Mouse (Mus musculus): ENCODE measurements around the gene Ppp6c. TPM values are rescaled to one million over a fixed set of nuclear protein-coding genes. Genes with fewer than 3 reads are reported as not detected.

The Ppp6c gene
- polyA plus RNA-seq, 1 experiment from 2014 or later: 68.5 TPM

GRCm38 (mm10) chr2:39194809-39195208 lies 31.4 kb downstream of the Ppp6c start:
- H3K4me3 ChIP-seq: no peak overlapping the region
- peaks cover 15% of the 10 kb centered on the region for H3K36me3 ChIP-seq
- H3K27ac ChIP-seq (replicated peaks): no peak overlapping the region
- no peak overlapping the region for H3K9ac ChIP-seq
- no peaks in the 10 kb centered on the region for H3K9me3 ChIP-seq
- WGBS: 99% methylated on average over 2 of the region's 2 CpGs
- peaks cover under 1% of the 10 kb centered on the region; the same call in 1 of the 2 replicates for H3K4me1 ChIP-seq (replicated peaks)
- no peak for ATAC-seq (ENCODE audit: low FRiP score, low read depth)
- no peaks in the 10 kb centered on the region for H3K27me3 ChIP-seq
- H3K4me2 ChIP-seq: no peak overlapping the region

- peak within 1 kb of the TSS; percentile 76 for H3K4me2 ChIP-seq
- 0% methylated on average over 39 of the region's 41 CpGs for WGBS
- H3K27me3 ChIP-seq: no peaks in the 10 kb centered on the region
- H3K36me3 ChIP-seq: no peaks in the 10 kb centered on the region
- H3K4me3 ChIP-seq: peak within 1 kb of the TSS; percentile 100
- peak within 1 kb of the TSS; percentile 99 for H3K27ac ChIP-seq (replicated peaks)
- ATAC-seq (ENCODE audit: low FRiP score, low read depth): peak; percentile 100
- H3K9ac ChIP-seq: peak within 1 kb of the TSS; percentile 100
- no peaks in the 10 kb centered on the region for H3K9me3 ChIP-seq
- peaks cover 20% of the 10 kb centered on the region for H3K4me1 ChIP-seq (replicated peaks)
These were observed 35.6 kb downstream of the Ppp6c start, which contains the start of gene Scai for GRCm38 (mm10) chr2:39190561-39191056. Gene Scai (minus strand): TSS chr2:39190734.

GRCm38 (mm10) chr2:39189961-39190560 lies 36.2 kb downstream of the Ppp6c start:
- 1% methylated on average over 39 of the region's 39 CpGs for WGBS

GRCm38 (mm10) chr2:39185942-39186341 lies 40.3 kb downstream of the Ppp6c start:
- no peak overlapping the region for H3K4me2 ChIP-seq
- H3K36me3 ChIP-seq: peaks cover 6% of the 10 kb centered on the region; the same call in 1 of the 2 replicates
- no peak overlapping the region for H3K27ac ChIP-seq (replicated peaks)
- H3K9me3 ChIP-seq: no peaks in the 10 kb centered on the region
- ATAC-seq (ENCODE audit: low FRiP score, low read depth): no peak
- peaks cover 20% of the 10 kb centered on the region for H3K4me1 ChIP-seq (replicated peaks)
- H3K9ac ChIP-seq: no peak overlapping the region
- no peak overlapping the region for H3K4me3 ChIP-seq
- 73% methylated on average over 3 of the region's 3 CpGs for WGBS
- H3K27me3 ChIP-seq: no peaks in the 10 kb centered on the region

More at GRCm38 (mm10) chr2:39189961-39190560, 36.2 kb downstream of the Ppp6c start:
- ATAC-seq (ENCODE audit: low FRiP score, low read depth): peak; percentile 89
- H3K27me3 ChIP-seq: no peaks in the 10 kb centered on the region
- peak overlapping the region; percentile 100 for H3K9ac ChIP-seq
- no peaks in the 10 kb centered on the region for H3K36me3 ChIP-seq
- peak overlapping the region; percentile 76 for H3K4me2 ChIP-seq
- H3K27ac ChIP-seq (replicated peaks): peak overlapping the region; percentile 99
- no peaks in the 10 kb centered on the region for H3K9me3 ChIP-seq
- peaks cover 20% of the 10 kb centered on the region for H3K4me1 ChIP-seq (replicated peaks)
- peak overlapping the region; percentile 100 for H3K4me3 ChIP-seq

- ATAC-seq (ENCODE audit: low FRiP score, low read depth): peak; percentile 46; the same call in 1 of the 2 replicates
- peaks cover 7% of the 10 kb centered on the region for H3K4me1 ChIP-seq (replicated peaks)
- H3K4me3 ChIP-seq: no peak overlapping the region
- H3K27ac ChIP-seq (replicated peaks): no peak overlapping the region
- H3K36me3 ChIP-seq: peaks cover 17% of the 10 kb centered on the region
- 86% methylated on average over 2 of the region's 2 CpGs for WGBS
- no peaks in the 10 kb centered on the region for H3K27me3 ChIP-seq
- H3K9me3 ChIP-seq: no peaks in the 10 kb centered on the region
- H3K4me2 ChIP-seq: no peak overlapping the region
- no peak overlapping the region for H3K9ac ChIP-seq
These were observed 42.7 kb downstream of the Ppp6c start for GRCm38 (mm10) chr2:39183587-39183986.

- no peak for ATAC-seq (ENCODE audit: low FRiP score, low read depth)
- no peak overlapping the region for H3K27ac ChIP-seq (replicated peaks)
- no peak overlapping the region for H3K4me2 ChIP-seq
- H3K27me3 ChIP-seq: no peaks in the 10 kb centered on the region
- no peaks in the 10 kb centered on the region for H3K4me1 ChIP-seq (replicated peaks)
- no peak overlapping the region for H3K4me3 ChIP-seq
- H3K9me3 ChIP-seq: no peaks in the 10 kb centered on the region
- WGBS: 95% methylated on average over 1 of the region's 1 CpGs
- peaks cover 4% of the 10 kb centered on the region; the same call in 1 of the 2 replicates for H3K36me3 ChIP-seq
- H3K9ac ChIP-seq: no peak overlapping the region
These were observed 65.3 kb downstream of the Ppp6c start for GRCm38 (mm10) chr2:39160996-39161395.

GRCm38 (mm10) chr2:39157916-39158315 lies 68.3 kb downstream of the Ppp6c start:
- H3K4me1 ChIP-seq (replicated peaks): no peaks in the 10 kb centered on the region
- H3K27ac ChIP-seq (replicated peaks): no peak overlapping the region
- H3K36me3 ChIP-seq: peaks cover 4% of the 10 kb centered on the region; the same call in 1 of the 2 replicates
- WGBS: 69% methylated on average over 1 of the region's 1 CpGs
- no peak overlapping the region for H3K9ac ChIP-seq
- H3K9me3 ChIP-seq: no peaks in the 10 kb centered on the region
- H3K4me3 ChIP-seq: no peak overlapping the region
- no peak overlapping the region for H3K4me2 ChIP-seq
- ATAC-seq (ENCODE audit: low FRiP score, low read depth): no peak
- H3K27me3 ChIP-seq: no peaks in the 10 kb centered on the region

- Histone ChIP-seq H3K27me3 (no peaks in the 10 kb centered on the region), H3K9me3 (no peaks in the 10 kb centered on the region), H3K9ac (no peak overlapping the region), H3K36me3 (peaks cover 4% of the 10 kb centered on the region; the same call in 1 of the 2 replicates), H3K4me3 (no peak overlapping the region), H3K27ac (replicated peaks) (no peak overlapping the region), H3K4me1 (replicated peaks) (no peaks in the 10 kb centered on the region), H3K4me2 (no peak overlapping the region)
- no peak for ATAC-seq (ENCODE audit: low FRiP score, low read depth)
- 62% methylated on average over 1 of the region's 1 CpGs for WGBS
These were observed 69.4 kb downstream of the Ppp6c start for GRCm38 (mm10) chr2:39156821-39157220.

GRCm38 (mm10) chr2:39150943-39151342 lies 75.3 kb downstream of the Ppp6c start:
- WGBS: 68% methylated on average over 2 of the region's 2 CpGs
- Histone ChIP-seq H3K9me3 (no peaks in the 10 kb centered on the region), H3K36me3 (no peaks in the 10 kb centered on the region), H3K27ac (replicated peaks) (no peak overlapping the region), H3K4me1 (replicated peaks) (no peaks in the 10 kb centered on the region), H3K4me3 (no peak overlapping the region), H3K4me2 (no peak overlapping the region), H3K9ac (no peak overlapping the region), H3K27me3 (no peaks in the 10 kb centered on the region)
- no peak for ATAC-seq (ENCODE audit: low FRiP score, low read depth)

GRCm38 (mm10) chr2:39148075-39148474 lies 78.2 kb downstream of the Ppp6c start:
- Histone ChIP-seq H3K36me3 (no peaks in the 10 kb centered on the region), H3K4me2 (no peak overlapping the region), H3K4me3 (no peak overlapping the region), H3K9me3 (no peaks in the 10 kb centered on the region), H3K27me3 (no peaks in the 10 kb centered on the region), H3K4me1 (replicated peaks) (no peaks in the 10 kb centered on the region), H3K9ac (no peak overlapping the region), H3K27ac (replicated peaks) (no peak overlapping the region)
- 52% methylated on average over 2 of the region's 2 CpGs for WGBS
- ATAC-seq (ENCODE audit: low FRiP score, low read depth): no peak

- H3K27ac ChIP-seq (replicated peaks): no peak overlapping the region
- H3K9me3 ChIP-seq: no peaks in the 10 kb centered on the region
- H3K9ac ChIP-seq: no peak overlapping the region
- no peak overlapping the region for H3K4me2 ChIP-seq
- ATAC-seq (ENCODE audit: low FRiP score, low read depth): no peak
- 87% methylated on average over 1 of the region's 1 CpGs for WGBS
- H3K4me3 ChIP-seq: no peak overlapping the region
- no peaks in the 10 kb centered on the region for H3K4me1 ChIP-seq (replicated peaks)
- no peaks in the 10 kb centered on the region for H3K27me3 ChIP-seq
- H3K36me3 ChIP-seq: no peaks in the 10 kb centered on the region
These were observed 79.8 kb downstream of the Ppp6c start for GRCm38 (mm10) chr2:39146469-39146868.

Measured in hindbrain, embryonic 15.5 days (tissue).